Mouse (Mus musculus) forebrain, embryonic 14.5 days (tissue): ENCODE data around the gene H2-Ab1. TPM values are rescaled to one million over a fixed set of nuclear protein-coding genes. Genes with fewer than 3 reads are reported as not detected.
A peak's percentile ranks its signal among the peaks of the same experiment; 100 is the strongest.

Source experiments
- ATAC-seq: fragments of 200-750 bp; cut with Nextera tagmentation; 2 replicates; pipeline ENCODE4 v1.8.0; 2017; ENCODE audit warnings: mild to moderate bottlenecking, moderate library complexity
- DNase-seq: peaks from one replicate; pipeline ENCODE4 v3.0.0-alpha.2; 2015; ENCODE audit warnings: low spot score
- H3K27ac ChIP-seq: fragments of 300-500 bp; sonication (generic); 2 replicates; pipeline ENCODE4 v1.5.1; 2014; ENCODE audit warnings: low read depth, mild to moderate bottlenecking, control low read depth, low read length, moderate library complexity
- H3K27me3 ChIP-seq: fragments of 300-500 bp; sonication (generic); replicated peaks from 2 replicates; pipeline ENCODE4 v1.6.1; 2014; ENCODE audit warnings: low read length, control low read depth, mixed read lengths; ENCODE audit not compliant: control insufficient read depth, insufficient read depth
- H3K36me3 ChIP-seq: fragments of 300-500 bp; sonication (generic); 2 replicates; pipeline ENCODE4 v1.6.1; 2014; ENCODE audit warnings: low read length, control low read depth; ENCODE audit not compliant: control insufficient read depth, insufficient read depth
- H3K4me1 ChIP-seq: fragments of 300-500 bp; sonication (generic); 2 replicates; pipeline ENCODE4 v1.6.1; 2014; ENCODE audit warnings: antibody characterized with exemption, low read length, control low read depth; ENCODE audit not compliant: control insufficient read depth, insufficient read depth
- H3K4me2 ChIP-seq: fragments of 300-500 bp; sonication (generic); 2 replicates; pipeline ENCODE4 v1.6.1; 2014; ENCODE audit warnings: mild to moderate bottlenecking, control low read depth, low read length
- H3K4me3 ChIP-seq: fragments of 300-500 bp; sonication (generic); 2 replicates; pipeline ENCODE4 v1.5.1; 2014; ENCODE audit warnings: low read depth, low read length, control low read depth
- H3K9ac ChIP-seq: fragments of 300-500 bp; sonication (generic); 2 replicates; pipeline ENCODE4 v1.6.1; 2014; ENCODE audit warnings: mild to moderate bottlenecking, low read length, control low read depth, moderate library complexity
- H3K9me3 ChIP-seq: fragments of 300-500 bp; sonication (generic); replicated peaks from 2 replicates; pipeline ENCODE4 v1.6.1; 2016; ENCODE audit warnings: low read length, control low read depth, mixed read lengths; ENCODE audit not compliant: control insufficient read depth
- WGBS: fragments of 180-500 bp; shearing (Covaris S2); extraction: QIAGEN DNeasy Blood & Tissue Kit; methylation state at CpG from one replicate; pipeline ENCODE4 v1.1.7; 2014; 5-methylcytosine and 5-hydroxymethylcytosine counted together
- polyA plus RNA-seq: library from polyadenylated mRNA; unstranded; fragments of >200 nt; fragmentation: Nextera tagmentation; extraction: Ambion mirVana; gene quantifications from 2 replicates; pipeline ENCODE4 v1.2.1, GENCODE M21; 2014

H2-Ab1 gene
- polyA plus RNA-seq, 1 experiment from 2014 or later: 1.4 TPM

DNA sequence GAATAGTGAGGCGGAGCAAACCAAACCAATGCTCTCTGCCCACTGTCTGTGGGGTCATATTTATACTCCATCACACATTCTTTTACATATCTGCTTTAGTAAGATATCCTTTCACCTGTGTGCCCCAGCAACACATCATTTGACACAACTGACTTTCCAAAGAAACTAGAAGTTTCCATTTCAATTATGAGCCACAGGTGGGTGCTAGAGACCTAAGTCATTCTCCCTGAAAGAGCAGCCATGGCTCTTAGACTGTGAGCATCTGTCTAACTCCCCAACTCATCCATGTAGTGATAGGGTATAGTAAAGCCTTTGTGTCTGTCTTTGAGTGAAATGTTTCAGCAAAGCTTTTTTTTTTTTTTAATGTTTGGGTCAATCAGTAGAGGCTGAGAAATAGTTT lies 14.6 kb downstream of the H2-Ab1 start:
- Histone ChIP-seq H3K4me2 (no peak overlapping the region), H3K9me3 (no peaks in the 10 kb centered on the region; the same call in 1 of the 2 replicates), H3K27ac (no peak overlapping the region), H3K4me1 (no peaks in the 10 kb centered on the region), H3K4me3 (no peak overlapping the region), H3K36me3 (no peaks in the 10 kb centered on the region), H3K27me3 (no peaks in the 10 kb centered on the region; the same call in 1 of the 2 replicates), H3K9ac (no peak overlapping the region)
- DNase-seq (no peak), ATAC-seq (no peak)
- WGBS: 97% methylated on average over 1 of the region's 1 CpGs

GRCm38 (mm10) chr17:34280499-34281038 lies 23.1 kb downstream of the H2-Ab1 start:
- no peaks in the 10 kb centered on the region for H3K27me3 ChIP-seq
- H3K27ac ChIP-seq: no peak overlapping the region
- WGBS: 73% methylated on average over 1 of the region's 1 CpGs
- no peak for DNase-seq
- no peaks in the 10 kb centered on the region for H3K4me1 ChIP-seq
- H3K4me3 ChIP-seq: no peak overlapping the region
- no peak overlapping the region for H3K4me2 ChIP-seq
- H3K9ac ChIP-seq: no peak overlapping the region
- H3K9me3 ChIP-seq: no peaks in the 10 kb centered on the region; the same call in 1 of the 2 replicates
- ATAC-seq: no peak
- H3K36me3 ChIP-seq: no peaks in the 10 kb centered on the region

- H3K27me3 ChIP-seq: no peaks in the 10 kb centered on the region
Measured at GRCm38 (mm10) chr17:34281836-34282235, 24.3 kb downstream of the H2-Ab1 start.

DNA sequence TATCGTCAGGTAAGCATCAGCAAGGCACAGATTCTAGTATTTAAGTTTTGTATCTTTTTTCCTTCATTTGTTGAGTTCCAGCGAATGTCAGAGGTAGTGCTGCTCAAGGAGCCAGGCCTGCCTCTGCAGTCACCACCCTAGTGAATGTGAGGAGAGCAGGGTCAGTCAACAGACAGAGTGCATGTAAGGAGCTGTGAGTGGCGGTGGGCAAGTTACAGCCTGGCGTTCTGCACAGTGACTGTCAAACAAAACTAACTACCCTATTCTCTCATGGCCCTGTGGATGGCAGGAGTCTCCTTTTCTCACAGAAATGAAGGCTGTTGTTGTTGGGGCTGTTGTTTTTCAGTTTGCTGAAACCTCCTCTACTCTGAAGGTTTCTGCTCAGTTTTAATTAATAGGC lies 27.9 kb downstream of the H2-Ab1 start:
- Histone ChIP-seq H3K4me2 (no peak overlapping the region), H3K36me3 (no peaks in the 10 kb centered on the region), H3K4me3 (no peak overlapping the region), H3K9ac (no peak overlapping the region), H3K4me1 (no peaks in the 10 kb centered on the region), H3K27me3 (no peaks in the 10 kb centered on the region), H3K9me3 (no peaks in the 10 kb centered on the region), H3K27ac (no peak overlapping the region)
- WGBS: 84% methylated on average over 4 of the region's 4 CpGs
- ATAC-seq: no peak
- no peak for DNase-seq

More at GRCm38 (mm10) chr17:34281836-34282235, 24.3 kb downstream of the H2-Ab1 start:
- Histone ChIP-seq H3K4me1 (no peaks in the 10 kb centered on the region), H3K9me3 (no peaks in the 10 kb centered on the region; the same call in 1 of the 2 replicates), H3K9ac (no peak overlapping the region), H3K4me2 (no peak overlapping the region), H3K27ac (no peak overlapping the region), H3K4me3 (no peak overlapping the region), H3K36me3 (no peaks in the 10 kb centered on the region)
- no peak for ATAC-seq
- no peak for DNase-seq
- 86% methylated on average over 1 of the region's 1 CpGs for WGBS

DNA sequence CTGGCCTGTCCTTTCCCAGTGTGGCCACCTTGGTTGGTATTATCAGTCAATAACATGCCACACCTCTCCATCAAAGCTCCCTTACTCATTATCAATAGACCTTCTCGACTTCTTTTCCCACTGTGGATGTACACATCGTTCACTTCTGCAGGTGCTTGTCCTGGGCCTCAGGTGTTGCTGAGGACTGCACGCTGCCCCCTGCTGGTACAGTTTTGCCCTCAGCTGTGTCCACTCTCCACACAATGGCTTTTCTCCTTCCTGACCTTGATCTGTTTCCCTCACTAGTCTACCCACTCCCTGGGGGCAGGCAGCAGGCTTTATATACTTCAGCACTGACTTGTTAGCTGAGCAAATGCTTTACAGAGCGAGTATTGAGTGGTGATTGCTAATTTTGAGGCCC lies 28.4 kb downstream of the H2-Ab1 start:
- Histone ChIP-seq H3K4me3 (no peak overlapping the region), H3K4me1 (no peaks in the 10 kb centered on the region), H3K9me3 (no peaks in the 10 kb centered on the region), H3K9ac (no peak overlapping the region), H3K27me3 (no peaks in the 10 kb centered on the region), H3K4me2 (no peak overlapping the region), H3K36me3 (no peaks in the 10 kb centered on the region), H3K27ac (no peak overlapping the region)
- WGBS: 42% methylated on average over 4 of the region's 4 CpGs
- ATAC-seq (no peak), DNase-seq (no peak)

GRCm38 (mm10) chr17:34286501-34286900 lies 29.0 kb downstream of the H2-Ab1 start:
- Histone ChIP-seq H3K4me3 (no peak overlapping the region), H3K9me3 (no peaks in the 10 kb centered on the region), H3K4me2 (no peak overlapping the region), H3K27ac (no peak overlapping the region), H3K27me3 (no peaks in the 10 kb centered on the region), H3K36me3 (no peaks in the 10 kb centered on the region), H3K9ac (no peak overlapping the region), H3K4me1 (no peaks in the 10 kb centered on the region)
- ATAC-seq: no peak
- no peak for DNase-seq
- 86% methylated on average over 5 of the region's 5 CpGs for whole genome bisulfite sequencing

DNA sequence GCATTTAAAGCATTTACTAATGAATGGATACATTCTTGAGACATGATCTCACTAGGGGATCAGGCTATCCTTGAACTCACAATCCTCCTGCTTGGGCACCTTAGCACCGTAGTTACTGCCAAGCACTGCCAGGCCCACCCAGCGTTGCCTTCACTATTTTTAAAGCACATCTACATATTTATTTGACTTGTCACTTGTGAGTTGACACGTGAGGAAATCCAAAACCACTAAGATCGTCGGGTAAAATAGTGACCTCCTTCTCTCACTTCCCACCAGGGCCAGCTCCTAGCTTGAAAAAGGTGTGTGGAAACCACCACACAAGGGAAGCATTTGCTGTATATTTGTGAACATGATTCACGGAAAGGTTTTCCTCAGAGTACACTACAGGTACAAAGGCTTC lies 29.5 kb downstream of the H2-Ab1 start:
- H3K4me1 ChIP-seq: no peaks in the 10 kb centered on the region
- H3K27ac ChIP-seq: no peak overlapping the region
- H3K9ac ChIP-seq: no peak overlapping the region
- 75% methylated on average over 6 of the region's 6 CpGs for WGBS
- ATAC-seq (no peak), DNase-seq (no peak)
- no peaks in the 10 kb centered on the region for H3K36me3 ChIP-seq
- H3K4me3 ChIP-seq: no peak overlapping the region
- no peaks in the 10 kb centered on the region for H3K9me3 ChIP-seq
- no peak overlapping the region for H3K4me2 ChIP-seq
- H3K27me3 ChIP-seq: no peaks in the 10 kb centered on the region

- no peak within 1 kb of the TSS for H3K9ac ChIP-seq
- WGBS: 15% methylated on average over 8 of the region's 8 CpGs
- H3K4me2 ChIP-seq: no peak within 1 kb of the TSS
- H3K36me3 ChIP-seq: no peaks in the 10 kb centered on the region
- no peak within 1 kb of the TSS for H3K27ac ChIP-seq
- no peak within 1 kb of the TSS for H3K4me3 ChIP-seq
- no peaks in the 10 kb centered on the region for H3K9me3 ChIP-seq
- H3K4me1 ChIP-seq: no peaks in the 10 kb centered on the region
- ATAC-seq: no peak
- no peaks in the 10 kb centered on the region for H3K27me3 ChIP-seq
- peak; percentile 75 for DNase-seq
Measured at GRCm38 (mm10) chr17:34287648-34288047, 30.2 kb downstream of the H2-Ab1 start, which contains the start of gene H2-Aa. TSS of gene H2-Aa (minus strand) at chr17:34287823.

DNA sequence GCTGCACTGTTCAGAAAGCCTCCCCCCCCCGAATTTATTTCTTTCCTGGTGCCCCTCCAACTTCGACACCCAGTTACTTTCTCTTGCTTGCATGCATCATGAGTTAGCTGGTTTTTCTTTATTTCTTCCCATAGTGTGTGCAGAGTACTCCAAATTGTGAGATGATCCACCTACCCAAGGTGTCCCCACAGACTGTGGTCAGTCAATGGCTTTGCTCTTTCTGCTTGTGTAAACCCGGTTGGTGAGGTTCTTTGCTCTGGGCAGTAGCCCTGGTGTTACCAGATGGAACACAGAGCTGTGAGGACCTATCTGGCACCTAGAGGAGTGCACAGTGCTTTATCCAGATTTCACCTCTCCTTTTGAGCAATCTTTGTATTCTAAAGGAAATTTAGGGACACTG lies 30.6 kb downstream of the H2-Ab1 start:
- WGBS: 74% methylated on average over 3 of the region's 3 CpGs
- no peak overlapping the region for H3K27ac ChIP-seq
- no peak overlapping the region for H3K9ac ChIP-seq
- ATAC-seq: no peak
- H3K9me3 ChIP-seq: no peaks in the 10 kb centered on the region
- no peaks in the 10 kb centered on the region for H3K27me3 ChIP-seq
- no peaks in the 10 kb centered on the region for H3K4me1 ChIP-seq
- H3K4me2 ChIP-seq: no peak overlapping the region
- H3K36me3 ChIP-seq: no peaks in the 10 kb centered on the region
- H3K4me3 ChIP-seq: no peak overlapping the region
- DNase-seq: no peak
